Mouse (Mus musculus) CH12.LX (cell line): ENCODE results near the gene Macrod1. TPM values are rescaled to one million over a fixed set of nuclear protein-coding genes. Genes with fewer than 3 reads are reported as not detected.

Experiments used
- CHD1 ChIP-seq: IDR thresholded peaks from 2 replicates; pipeline ENCODE4 v1.6.1; 2012; ENCODE audit warnings: low read depth, low read length, improper control_type of control experiment, inconsistent platforms
- CHD2 ChIP-seq: IDR thresholded peaks from 2 replicates; pipeline ENCODE4 v1.6.1; 2011; ENCODE audit warnings: low read length, improper control_type of control experiment
- CTCF ChIP-seq, 2 experiments: IDR thresholded peaks in 1 of 2; conservative IDR thresholded peaks in 1 of 2; 2 replicates each; pipeline ENCODE4 v1.5.1; 2011 to 2012; ENCODE audit warnings: low read depth in 2 of 2, low read length in 2 of 2, improper control_type of control experiment in 1 of 2, inconsistent platforms in 1 of 2, mild to moderate bottlenecking in 1 of 2, moderate library complexity in 1 of 2
- ELF1 ChIP-seq: IDR thresholded peaks from 2 replicates; pipeline ENCODE4 v1.6.1; 2014; ENCODE audit warnings: low read depth, mild to moderate bottlenecking, inconsistent platforms, low read length, improper control_type of control experiment
- EP300 ChIP-seq: IDR thresholded peaks from 2 replicates; pipeline ENCODE4 v1.6.1; 2011; ENCODE audit warnings: low read length, improper control_type of control experiment
- ETS1 ChIP-seq: conservative IDR thresholded peaks from 2 replicates; pipeline ENCODE4 v1.6.1; 2012; ENCODE audit warnings: low read depth, mild to moderate bottlenecking, inconsistent platforms, low read length, improper control_type of control experiment, moderate library complexity
- GABPA ChIP-seq: IDR thresholded peaks from 2 replicates; pipeline ENCODE4 v1.6.1; 2012; ENCODE audit warnings: low read depth, low read length, improper control_type of control experiment, inconsistent platforms; ENCODE audit not compliant: insufficient replicate concordance
- JUN ChIP-seq: IDR thresholded peaks from 2 replicates; pipeline ENCODE4 v1.6.1; 2011; ENCODE audit warnings: low read depth, mild to moderate bottlenecking, low read length, improper control_type of control experiment, moderate library complexity; ENCODE audit not compliant: insufficient read depth
- KAT2A ChIP-seq: IDR thresholded peaks from 2 replicates; pipeline ENCODE4 v1.6.1; 2012; ENCODE audit warnings: low read length, improper control_type of control experiment, inconsistent platforms; ENCODE audit not compliant: insufficient replicate concordance
- MAFK ChIP-seq: IDR thresholded peaks from 2 replicates; pipeline ENCODE4 v1.6.1; 2011; ENCODE audit warnings: low read length, improper control_type of control experiment; ENCODE audit not compliant: insufficient replicate concordance
- MAZ ChIP-seq: IDR thresholded peaks from 2 replicates; pipeline ENCODE4 v1.6.1; 2012; ENCODE audit warnings: low read depth, mild to moderate bottlenecking, inconsistent platforms, low read length, improper control_type of control experiment, moderate library complexity
- MEF2A ChIP-seq: IDR thresholded peaks from 2 replicates; pipeline ENCODE4 v1.6.1; 2014; ENCODE audit warnings: low read depth, mild to moderate bottlenecking, inconsistent platforms, low read length, improper control_type of control experiment, borderline replicate concordance
- MYC ChIP-seq: IDR thresholded peaks from 2 replicates; pipeline ENCODE4 v1.6.1; 2011; ENCODE audit warnings: low read depth, mild to moderate bottlenecking, improper control_type of control experiment, low read length
- NRF1 ChIP-seq: IDR thresholded peaks from 2 replicates; pipeline ENCODE4 v1.6.1; 2014; ENCODE audit warnings: low read depth, mild to moderate bottlenecking, inconsistent platforms, low read length, improper control_type of control experiment, moderate library complexity
- POLR2A ChIP-seq: IDR thresholded peaks from 2 replicates; pipeline ENCODE4 v1.6.1; 2011; ENCODE audit warnings: low read depth, mild to moderate bottlenecking, improper control_type of control experiment, low read length
- RCOR1 ChIP-seq: conservative IDR thresholded peaks from 2 replicates; pipeline ENCODE4 v1.6.1; 2012; ENCODE audit warnings: low read depth, mild to moderate bottlenecking, inconsistent platforms, low read length, improper control_type of control experiment
- SIN3A ChIP-seq: IDR thresholded peaks from 2 replicates; pipeline ENCODE4 v1.6.1; 2012; ENCODE audit warnings: low read length, improper control_type of control experiment, inconsistent platforms
- TBP ChIP-seq: conservative IDR thresholded peaks from 2 replicates; pipeline ENCODE4 v1.6.1; 2011; ENCODE audit warnings: low read depth, low read length, improper control_type of control experiment
- UBTF ChIP-seq: IDR thresholded peaks from 2 replicates; pipeline ENCODE4 v1.6.1; 2012; ENCODE audit warnings: low read depth, mild to moderate bottlenecking, inconsistent platforms, low read length, improper control_type of control experiment, moderate library complexity
- USF2 ChIP-seq: conservative IDR thresholded peaks from 2 replicates; pipeline ENCODE4 v1.6.1; 2011; ENCODE audit warnings: low read depth, low read length, improper control_type of control experiment
- ZMIZ1 ChIP-seq: IDR thresholded peaks from 2 replicates; pipeline ENCODE4 v1.6.1; 2012; ENCODE audit warnings: low read depth, mild to moderate bottlenecking, inconsistent platforms, low read length, improper control_type of control experiment
- ZNF384 ChIP-seq: IDR thresholded peaks from 2 replicates; pipeline ENCODE4 v1.6.1; 2012; ENCODE audit warnings: low read depth, low read length, improper control_type of control experiment, inconsistent platforms
- polyA plus RNA-seq: library from polyadenylated mRNA; unstranded; fragments of >175 nt; gene quantifications from 2 replicates; pipeline ENCODE4 v1.2.1, GENCODE M21; 2012; ENCODE audit warnings: low read depth; ENCODE audit not compliant: insufficient read length
- total RNA-seq, 2 experiments: library from RNA; depleted of rRNA; stranded (reverse); fragments of 300-350 nt in 1 of 2; fragments of >200 nt in 1 of 2; gene quantifications; 2 replicates each; pipeline ENCODE4 v1.2.3; 2012 to 2014

Gene Macrod1
- total and polyA plus RNA-seq, 3 experiments: 1.0 TPM; not detected in 2

GRCm38 (mm10) chr19:7205753-7206736 lies 149.4 kb downstream of the Macrod1 start, which contains the start of gene Otub1 (continued):
- TF ChIP-seq ZMIZ1 (peak; percentile 88; the same call in 1 of the 2 replicates), RCOR1 (0 out of 2 replicates have a peak, but pooled peaks have one; percentile 38), POLR2A (peak; percentile 88), USF2 (no peak), ETS1 (0 out of 2 replicates have a peak, but pooled peaks have one; percentile 36), SIN3A (peak; percentile 93), NRF1 (peak; percentile 68), KAT2A (peak; percentile 71; the same call in 1 of the 2 replicates), MEF2A (peak; percentile 51), CTCF (conservative IDR thresholded peaks at IDR 0.05 in 1 of 2, IDR thresholded peaks at IDR 0.05 in 1 of 2; ENCODE audit: low read depth in 2 of 2, low read length in 2 of 2) (peak in 1 of 2 experiments; percentile 19; a peak in 2 of 4 replicates), EP300 (peak; percentile 34; the same call in 1 of the 2 replicates), UBTF (peak; percentile 73; the same call in 1 of the 2 replicates), CHD1 (peak; percentile 5; the same call in 1 of the 2 replicates), MAFK (no peak), MAZ (peak; percentile 99), GABPA (no peak), ZNF384 (0 out of 2 replicates have a peak, but pooled peaks have one; percentile 16), TBP (peak; percentile 81; the same call in 1 of the 2 replicates), MYC (peak; percentile 93), CHD2 (peak; percentile 33), ELF1 (peak; percentile 95), JUN (no peak)
